Mouse (Mus musculus): ENCODE measurements around the gene Calb2. TPM values are rescaled to one million over a fixed set of nuclear protein-coding genes. Genes with fewer than 3 reads are reported as not detected.

The Calb2 gene
- total RNA-seq, 2 experiments from 2014 or later = not detected

DNA sequence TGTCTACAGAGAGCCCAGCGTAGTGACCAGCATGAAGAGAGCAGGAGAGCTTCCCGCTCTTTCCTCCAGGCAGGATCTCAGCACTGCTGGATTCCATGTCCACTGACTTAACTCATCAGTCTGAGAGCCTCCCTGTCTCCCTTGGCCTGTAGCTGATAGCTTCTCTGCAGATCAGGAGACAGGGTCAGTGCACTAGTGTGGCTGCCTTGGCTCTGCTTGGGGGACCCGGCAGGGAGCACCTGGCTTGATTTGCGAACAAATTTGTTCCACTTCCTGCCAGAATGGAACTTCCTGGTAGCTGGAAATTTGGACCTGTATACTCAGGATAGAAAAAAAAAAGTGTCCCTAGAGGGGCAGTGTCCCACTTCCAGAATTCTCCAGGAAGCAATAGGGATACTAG, 6.8 kb upstream of the Calb2 start:
- TF ChIP-seq CTCF (IDR thresholded peaks at IDR 0.05) = no peak
- Histone ChIP-seq H3K27ac (no peak overlapping the region), H3K4me3 (no peak overlapping the region)
- no peak for DNase-seq
- intact Hi-C loops (cut with DNase I) = no loop called here

- no peak for TF ChIP-seq CTCF (IDR thresholded peaks at IDR 0.05)
- intact Hi-C loops (cut with DNase I) = no loop called here
- H3K27ac ChIP-seq = no peak overlapping the region
- no peak for DNase-seq
- no peak overlapping the region for H3K4me3 ChIP-seq
Measured at GRCm38 (mm10) chr8:110172161-110172560, 4.2 kb upstream of the Calb2 start.

- no peak for DNase-seq
- TF ChIP-seq CTCF (IDR thresholded peaks at IDR 0.05) = no peak
- Histone ChIP-seq H3K27ac (no peak overlapping the region), H3K4me3 (no peak overlapping the region)
- intact Hi-C loops (cut with DNase I) = no loop called here
Measured at GRCm38 (mm10) chr8:110166270-110166669, 1.7 kb downstream of the Calb2 start.

DNA sequence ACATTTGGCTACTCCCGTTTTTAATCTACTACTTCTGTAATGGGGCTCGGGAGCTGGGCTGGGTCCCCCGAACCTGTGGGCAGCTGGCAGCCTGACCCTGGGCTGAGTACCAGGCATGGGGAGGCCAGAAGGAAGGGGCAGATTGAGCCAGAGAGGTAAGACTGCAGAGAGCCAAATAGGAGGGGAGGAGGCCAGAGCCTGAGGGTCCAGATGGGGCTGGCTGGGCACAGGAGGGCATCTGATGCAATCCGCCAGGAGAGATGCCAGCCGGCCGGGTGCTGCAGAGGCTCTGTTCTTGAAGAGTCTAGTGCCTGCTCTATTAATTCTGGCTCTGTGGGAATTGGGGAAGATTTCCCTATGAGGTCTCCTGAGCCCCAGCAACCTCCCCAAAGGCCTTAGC, 6.0 kb downstream of the Calb2 start:
- no peak for DNase-seq
- Histone ChIP-seq H3K27ac (no peak overlapping the region), H3K4me3 (no peak overlapping the region)
- intact Hi-C loops (cut with DNase I) = no loop called here
- TF ChIP-seq CTCF (IDR thresholded peaks at IDR 0.05) = no peak

DNA sequence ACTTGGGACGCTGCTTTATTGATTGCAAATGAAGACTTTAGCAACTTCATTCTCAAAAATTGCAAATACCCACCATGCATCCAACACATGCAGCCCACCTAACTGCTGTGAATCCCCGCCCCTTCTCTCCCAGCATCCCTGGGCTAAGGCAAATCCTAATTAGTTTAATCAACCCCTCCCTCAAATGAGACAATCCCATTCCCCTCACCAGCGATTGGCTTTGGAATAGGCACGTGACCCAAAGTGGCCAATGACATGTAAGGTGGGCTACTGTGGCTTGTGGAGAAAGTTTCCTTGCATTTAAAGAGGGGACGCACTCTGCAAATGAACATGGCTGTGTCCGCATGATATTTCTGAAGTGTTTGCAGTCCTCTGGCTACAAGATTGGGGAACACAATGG, 15.1 kb downstream of the Calb2 start:
- H3K27ac ChIP-seq = no peak overlapping the region
- DNase-seq = no peak
- no peak for TF ChIP-seq CTCF (IDR thresholded peaks at IDR 0.05)
- intact Hi-C loops (cut with DNase I) = no loop called here
- H3K4me3 ChIP-seq = no peak overlapping the region

- DNase-seq = peak; percentile 52
- H3K27ac ChIP-seq = no peak overlapping the region
- TF ChIP-seq CTCF (IDR thresholded peaks at IDR 0.05) = peak; percentile 74
- H3K4me3 ChIP-seq = no peak overlapping the region
- intact Hi-C loops (cut with DNase I) = no loop called here
Measured at GRCm38 (mm10) chr8:110145538-110145937, 22.5 kb downstream of the Calb2 start.

DNA sequence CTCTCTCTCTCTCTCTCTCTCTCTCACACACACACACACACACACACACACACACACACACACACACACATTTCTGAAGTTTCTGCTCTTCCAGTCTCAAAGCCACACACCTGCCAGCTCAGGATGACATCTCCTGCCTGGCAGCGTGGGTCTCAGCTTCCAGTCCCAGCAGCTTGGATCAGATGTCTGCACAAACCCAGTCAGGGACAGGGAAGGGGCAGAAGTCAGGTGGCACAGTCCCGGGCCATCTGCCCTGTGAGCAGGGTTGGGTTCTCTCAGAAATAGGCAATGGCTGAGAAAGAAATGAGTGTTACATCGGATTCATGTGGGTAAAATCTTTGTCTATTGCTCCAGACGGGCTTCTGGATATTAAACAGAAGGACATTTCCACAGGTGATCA, 27.2 kb downstream of the Calb2 start:
- no peak for DNase-seq
- Histone ChIP-seq H3K27ac (no peak overlapping the region), H3K4me3 (no peak overlapping the region)
- intact Hi-C loops (cut with DNase I) = no loop called here
- no peak for TF ChIP-seq CTCF (IDR thresholded peaks at IDR 0.05)

- intact Hi-C loops (cut with DNase I) = no loop called here
- no peak for DNase-seq
- Histone ChIP-seq H3K27ac (no peak overlapping the region), H3K4me3 (no peak overlapping the region)
- no peak for TF ChIP-seq CTCF (IDR thresholded peaks at IDR 0.05)
Measured at GRCm38 (mm10) chr8:110140156-110140555, 27.9 kb downstream of the Calb2 start.

- H3K27ac ChIP-seq = no peak overlapping the region
- H3K4me3 ChIP-seq = no peak overlapping the region
- intact Hi-C loops (cut with DNase I) = no loop called here
- no peak for TF ChIP-seq CTCF (IDR thresholded peaks at IDR 0.05)
- no peak for DNase-seq
Measured at GRCm38 (mm10) chr8:110135515-110135914, 32.5 kb downstream of the Calb2 start.

DNA sequence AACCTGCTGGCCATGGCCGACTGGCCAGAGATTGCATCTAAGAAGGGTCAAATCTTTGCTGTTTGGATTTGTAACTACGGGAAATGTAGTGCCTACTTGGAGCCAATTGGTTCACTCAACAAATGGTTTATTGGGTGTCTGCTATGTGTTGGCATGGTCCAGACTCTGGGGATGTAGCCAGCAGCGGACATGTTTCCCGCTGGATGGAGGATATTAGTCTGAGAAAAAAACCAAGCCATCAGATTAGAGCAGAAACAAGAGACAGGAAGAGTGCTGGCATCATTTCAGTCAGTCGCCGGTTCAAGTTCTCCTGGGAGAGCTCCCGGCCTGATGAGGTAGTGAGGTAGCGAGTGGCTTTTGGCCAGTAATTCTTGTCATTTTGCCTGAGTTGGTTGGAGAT, 33.8 kb downstream of the Calb2 start:
- no peak for DNase-seq
- intact Hi-C loops (cut with DNase I) = loop anchor here (5.0 kb wide), 1 partner anchor 343 kb away; no protein-coding TSS in a partner anchor
- no peak for TF ChIP-seq CTCF (IDR thresholded peaks at IDR 0.05)
- no peak overlapping the region for H3K27ac ChIP-seq
- no peak overlapping the region for H3K4me3 ChIP-seq

GRCm38 (mm10) chr8:110130537-110130936, 37.5 kb downstream of the Calb2 start:
- intact Hi-C loops (cut with DNase I) = loop anchor here (5.0 kb wide), 1 partner anchor 347 kb away; no protein-coding TSS in a partner anchor
- Histone ChIP-seq H3K27ac (no peak overlapping the region), H3K4me3 (no peak overlapping the region)
- peak; percentile 89 for TF ChIP-seq CTCF (IDR thresholded peaks at IDR 0.05)
- peak; percentile 82 for DNase-seq

- H3K4me3 ChIP-seq = no peak overlapping the region
- no peak for DNase-seq
- peak; percentile 20; the same call in 1 of the 2 replicates for TF ChIP-seq CTCF (IDR thresholded peaks at IDR 0.05)
- no peak overlapping the region for H3K27ac ChIP-seq
- intact Hi-C loops (cut with DNase I) = no loop called here
Measured at GRCm38 (mm10) chr8:110119715-110120114, 48.3 kb downstream of the Calb2 start.

- intact Hi-C loops (cut with DNase I) = no loop called here
- H3K27ac ChIP-seq = no peak within 1 kb of the TSS
Measured at GRCm38 (mm10) chr8:110102653-110103052, 65.4 kb downstream of the Calb2 start, which contains the start of gene Gm17720. Gm17720 (minus strand) TSS chr8:110102753.

DNA sequence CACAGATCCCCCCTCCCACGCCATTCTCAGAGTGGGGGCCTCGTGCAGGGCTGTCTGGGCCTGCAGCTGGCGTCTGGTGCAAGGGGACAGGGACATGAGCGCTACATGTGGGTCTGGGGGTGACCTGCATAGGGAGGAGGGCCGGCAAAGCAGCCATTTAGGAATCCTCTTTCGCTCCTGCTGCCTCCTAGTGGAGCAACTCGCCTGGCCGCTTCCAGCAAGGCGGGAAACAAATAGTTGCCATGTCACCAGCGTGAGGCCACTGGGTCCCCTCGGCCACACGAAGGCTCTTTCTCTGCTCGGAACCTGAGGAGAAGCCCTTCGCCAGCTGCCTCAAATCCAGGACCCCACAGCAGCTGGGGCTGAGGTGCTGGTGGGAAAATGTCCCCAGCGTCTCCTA, 66.3 kb downstream of the Calb2 start:
- H3K4me3 ChIP-seq = no peak overlapping the region
- DNase-seq = no peak
- intact Hi-C loops (cut with DNase I) = no loop called here

More at GRCm38 (mm10) chr8:110102653-110103052, 65.4 kb downstream of the Calb2 start, which contains the start of gene Gm17720:
- DNase-seq = no peak
- peak; percentile 28; the same call in 1 of the 2 replicates for TF ChIP-seq CTCF (IDR thresholded peaks at IDR 0.05)
- H3K4me3 ChIP-seq = no peak within 1 kb of the TSS

More for the DNA sequence above, 66.3 kb downstream of the Calb2 start:
- no peak overlapping the region for H3K27ac ChIP-seq
- no peak for TF ChIP-seq CTCF (IDR thresholded peaks at IDR 0.05)

All from gastrocnemius, adult 2 months (tissue).